Mouse (Mus musculus) gastrocnemius, adult 2 months (tissue): ENCODE measurements around the gene Ankrd12. TPM values are rescaled to one million over a fixed set of nuclear protein-coding genes. Genes with fewer than 3 reads are reported as not detected.

Experiments used
- DNase-seq: peaks from one replicate; pipeline ENCODE4 v3.0.0; 2022
- H3K27ac ChIP-seq: fragments of 200-600 bp; 2 replicates; pipeline ENCODE4 v1.8.1; 2022; ENCODE audit warnings: mild to moderate bottlenecking
- H3K4me3 ChIP-seq: fragments of 200-600 bp; 2 replicates; pipeline ENCODE4 v1.8.1; 2022; ENCODE audit warnings: mild to moderate bottlenecking, moderate library complexity
- CTCF ChIP-seq: fragments of 200-600 bp; IDR thresholded peaks from 2 replicates; pipeline ENCODE4 v1.8.1; 2022; ENCODE audit warnings: antibody characterized with exemption, mild to moderate bottlenecking, moderate library complexity
- intact Hi-C: fragments of 180-260 bp; cut with DNase I; formaldehyde crosslinking; loops from one replicate; pipeline ENCODE4 v1.15.1; 2025
- total RNA-seq, 2 experiments: library from RNA; stranded (reverse); gene quantifications; 2 replicates each; pipeline ENCODE4 v1.2.3; 2021

The Ankrd12 gene
- total RNA-seq, 2 experiments from 2014 or later, result 12.6 to 12.8 TPM

DNA sequence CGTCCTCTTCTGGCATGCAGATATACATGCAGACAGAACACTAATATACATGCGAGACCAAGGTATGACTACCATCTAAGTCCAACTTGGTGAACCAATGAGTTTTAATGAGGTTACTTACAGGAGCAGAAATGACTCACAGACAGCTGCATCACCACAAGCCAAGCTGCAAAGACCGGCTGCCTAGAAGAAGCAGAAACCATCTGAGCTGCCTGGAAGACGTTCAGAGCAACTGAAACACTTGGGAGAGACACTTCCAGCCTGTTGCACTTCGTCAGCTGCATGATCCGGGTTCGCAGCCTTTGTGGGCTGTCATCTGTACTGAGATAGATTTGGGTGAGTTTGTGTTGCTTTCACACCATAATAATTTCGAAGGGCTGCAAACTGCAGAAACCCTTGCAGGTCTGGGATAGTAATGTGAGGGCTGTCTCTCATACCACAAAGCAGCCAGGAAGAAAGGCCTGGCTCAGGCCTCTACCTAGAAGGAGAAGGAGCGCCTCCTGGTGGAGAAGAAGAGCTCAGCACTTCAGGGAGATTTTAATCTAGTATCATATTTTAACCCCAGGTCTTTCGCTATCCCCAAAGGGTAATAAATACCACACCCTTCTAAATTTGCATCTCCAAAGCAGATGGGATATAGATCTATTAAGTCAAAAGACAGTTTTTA, 29.8 kb upstream of the Ankrd12 start:
- intact Hi-C loops, result loop anchor here (1.0 to 10.0 kb wide), 4 partner anchors 154 to 492 kb away; partner anchors contain the start of genes Twsg1 and Vapa
- peak; percentile 67 for DNase-seq
- Histone ChIP-seq H3K27ac (no peak overlapping the region), H3K4me3 (no peak overlapping the region; the same call in 1 of the 2 replicates)
- peak; percentile 98 for TF ChIP-seq CTCF

- Histone ChIP-seq H3K4me3 (no peak overlapping the region), H3K27ac (no peak overlapping the region)
- no peak for DNase-seq
- TF ChIP-seq CTCF, result no peak
- intact Hi-C loops, result loop anchor here (5.0 to 10.0 kb wide), 3 partner anchors 222 to 489 kb away; partner anchors contain the start of gene Vapa
Measured at GRCm38 (mm10) chr17:66104076-66104475, 27.2 kb upstream of the Ankrd12 start.

DNA sequence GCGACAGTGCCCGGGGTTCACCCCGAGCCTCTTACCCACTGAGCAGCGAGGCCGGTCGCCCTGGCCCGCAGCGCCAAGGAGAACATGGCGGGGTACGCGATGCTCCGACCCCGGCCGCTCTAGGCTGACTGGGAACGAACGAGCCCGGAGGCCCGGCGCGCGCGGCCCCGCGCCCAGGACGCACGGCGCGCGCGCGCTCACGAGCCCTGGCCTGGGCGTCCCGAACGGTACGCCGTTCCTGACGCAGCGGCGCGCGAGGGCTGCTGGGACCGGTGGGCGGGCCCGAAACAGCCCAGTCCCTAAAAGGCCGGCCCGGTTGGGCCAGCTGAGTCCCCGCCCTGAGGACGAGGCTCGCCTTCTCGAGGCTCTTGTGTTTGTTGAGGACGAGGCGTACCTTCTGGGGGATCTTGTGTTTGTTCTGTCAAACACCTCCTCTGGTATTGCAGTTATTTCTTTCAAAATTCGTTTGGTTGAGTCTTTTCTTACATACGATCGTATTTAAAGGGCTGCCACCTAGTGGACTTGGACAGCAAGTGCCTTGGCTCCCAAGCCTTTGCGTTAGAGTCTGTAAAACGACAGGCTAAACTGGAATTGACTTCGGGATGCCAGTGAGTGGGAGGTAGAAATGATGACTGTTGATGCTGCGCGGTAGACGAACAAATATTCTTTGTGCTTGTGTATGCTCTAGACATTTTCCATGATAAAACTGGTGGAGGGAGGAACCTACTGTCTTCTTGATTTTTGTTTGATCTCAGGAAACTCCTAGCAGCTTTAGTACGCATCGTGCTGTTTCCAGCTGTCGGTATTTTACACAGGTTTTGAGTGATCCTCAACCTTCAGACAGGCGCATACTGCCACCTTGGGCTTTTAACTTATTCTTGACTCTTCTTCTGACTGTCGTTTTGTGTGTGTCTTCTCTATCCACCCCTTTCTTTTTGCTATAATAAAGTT, 24.8 kb upstream of the Ankrd12 start, which contains the start of gene Ndufv2:
Gene Ndufv2, minus strand, starts transcription at position 180 of the 951 bp plus-strand sequence.
- H3K27ac ChIP-seq, result peak within 1 kb of the TSS; percentile 98
- intact Hi-C loops, result loop anchor here (2.0 to 10.0 kb wide), 4 partner anchors 25 to 487 kb away; partner anchors contain the start of genes Ankrd12 and Vapa
- H3K4me3 ChIP-seq, result peak within 1 kb of the TSS; percentile 97
- peak; percentile 97 for DNase-seq
- peak; percentile 89 for TF ChIP-seq CTCF

GRCm38 (mm10) chr17:66100566-66101379, 23.9 kb upstream of the Ankrd12 start:
- Histone ChIP-seq H3K27ac (peak overlapping the region; percentile 98), H3K4me3 (peak overlapping the region; percentile 97)
- intact Hi-C loops, result loop anchor here (2.0 to 10.0 kb wide), 4 partner anchors 24 to 486 kb away; partner anchors contain the start of genes Ankrd12 and Vapa
- DNase-seq, result no peak
- TF ChIP-seq CTCF, result no peak

GRCm38 (mm10) chr17:66092664-66093063, 15.8 kb upstream of the Ankrd12 start:
- DNase-seq, result no peak
- Histone ChIP-seq H3K27ac (no peak overlapping the region), H3K4me3 (no peak overlapping the region)
- TF ChIP-seq CTCF, result no peak
- intact Hi-C loops, result no loop called here

- TF ChIP-seq CTCF, result no peak
- intact Hi-C loops, result no loop called here
- no peak for DNase-seq
- H3K27ac ChIP-seq, result no peak overlapping the region
- no peak overlapping the region for H3K4me3 ChIP-seq
Measured at GRCm38 (mm10) chr17:66092065-66092464, 15.2 kb upstream of the Ankrd12 start.

- no peak overlapping the region for H3K4me3 ChIP-seq
- no peak for DNase-seq
- intact Hi-C loops, result no loop called here
- H3K27ac ChIP-seq, result no peak overlapping the region
- TF ChIP-seq CTCF, result no peak
Measured at GRCm38 (mm10) chr17:66091392-66091791, 14.5 kb upstream of the Ankrd12 start.

- no peak overlapping the region for H3K27ac ChIP-seq
- intact Hi-C loops, result no loop called here
- no peak overlapping the region for H3K4me3 ChIP-seq
- DNase-seq, result no peak
- TF ChIP-seq CTCF, result no peak
Measured at GRCm38 (mm10) chr17:66090251-66090650, 13.4 kb upstream of the Ankrd12 start.

DNA sequence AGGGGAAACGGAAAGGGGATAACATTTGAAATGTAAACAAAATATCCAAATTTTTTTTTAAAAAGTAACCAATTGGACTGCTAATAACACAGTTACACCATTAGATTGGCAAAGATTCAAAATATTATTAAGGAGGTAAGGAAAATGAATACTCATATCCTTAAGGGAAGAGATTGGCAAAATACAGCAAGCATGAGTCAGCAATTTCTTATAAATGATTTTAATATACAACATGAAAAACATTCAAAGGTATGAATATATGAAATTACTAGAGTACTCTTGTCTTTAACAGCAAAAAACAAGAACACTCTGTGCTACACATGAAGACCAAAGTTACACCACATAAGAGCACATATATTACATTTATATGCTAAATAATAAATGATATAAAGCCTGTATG, 8.1 kb upstream of the Ankrd12 start:
- no peak for TF ChIP-seq CTCF
- intact Hi-C loops, result no loop called here
- H3K4me3 ChIP-seq, result no peak overlapping the region

GRCm38 (mm10) chr17:66084486-66084885, 7.6 kb upstream of the Ankrd12 start:
- TF ChIP-seq CTCF, result peak; percentile 10; the same call in 1 of the 2 replicates
- intact Hi-C loops, result no loop called here
- Histone ChIP-seq H3K4me3 (no peak overlapping the region), H3K27ac (no peak overlapping the region)
- no peak for DNase-seq

More for the DNA sequence above, 8.1 kb upstream of the Ankrd12 start:
- H3K27ac ChIP-seq, result no peak overlapping the region
- no peak for DNase-seq

- peak overlapping the region; percentile 97 for H3K4me3 ChIP-seq
- no peak for DNase-seq
- H3K27ac ChIP-seq, result peak overlapping the region; percentile 95
- TF ChIP-seq CTCF, result no peak
- intact Hi-C loops, result loop anchor here (2.0 kb wide), 1 partner anchor 23 kb away; the partner anchor contains the start of gene Ndufv2
Measured at GRCm38 (mm10) chr17:66077437-66077850, 555 bp upstream of the Ankrd12 start.
